Mouse (Mus musculus) yolk sac, embryonic 10.5 days (tissue): Measurements from ENCODE around the gene Olfr119.
"Not testable (repeated sequence)": the region's sequence is repeated elsewhere in the genome, so short reads cannot be mapped to it uniquely, and the experiment has no call there.

Source experiments
- DNase-seq: peaks from one replicate; pipeline ENCODE4 v3.0.0-alpha.2; 2017; ENCODE audit warnings: low spot score

The Olfr119 gene

DNA sequence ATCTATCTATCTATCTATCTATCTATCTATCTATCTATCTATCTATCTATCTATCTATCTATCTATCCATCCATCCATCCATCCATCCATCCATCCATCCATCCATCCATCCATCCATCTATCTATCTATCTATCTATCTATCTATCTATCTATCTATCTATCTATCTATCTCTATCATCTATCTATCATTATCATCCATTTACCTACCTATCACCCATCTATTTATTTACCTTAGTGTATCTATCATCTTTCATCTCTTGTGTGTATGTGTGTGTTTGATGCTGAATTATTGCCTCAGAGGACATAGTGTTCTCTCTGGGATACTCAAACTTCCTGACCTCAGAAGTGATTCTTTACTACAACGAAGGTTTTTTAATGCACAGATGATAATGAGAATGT is at the start of gene Olfr119:
Gene Olfr119 (plus strand): TSS at position 301 of the 400 bp plus-strand sequence.
- DNase-seq, result not testable (repeated sequence)

DNA sequence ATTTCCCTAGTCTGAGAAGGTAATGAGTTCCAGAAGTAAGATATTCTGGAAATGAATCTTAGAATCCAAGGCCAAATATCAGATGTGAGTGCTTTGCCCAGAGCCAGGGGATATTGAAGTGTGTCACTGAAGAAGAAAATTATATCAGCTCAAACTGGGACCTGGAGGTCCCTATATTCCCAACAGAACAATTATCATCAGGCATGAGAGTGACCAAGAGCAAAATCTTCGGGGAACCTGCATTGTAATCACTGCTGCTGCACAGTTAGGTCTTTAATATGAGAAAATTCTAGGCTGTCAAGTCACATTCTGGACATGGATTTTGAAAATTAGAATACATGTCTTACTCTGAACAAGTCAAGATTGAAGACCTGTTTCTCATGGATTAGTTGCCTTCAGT is 32.7 kb upstream of the Olfr119 start, which contains the start of gene Olfr117:
Gene Olfr117 (minus strand): TSS at position 101 of the 400 bp plus-strand sequence.
- no peak for DNase-seq

DNA sequence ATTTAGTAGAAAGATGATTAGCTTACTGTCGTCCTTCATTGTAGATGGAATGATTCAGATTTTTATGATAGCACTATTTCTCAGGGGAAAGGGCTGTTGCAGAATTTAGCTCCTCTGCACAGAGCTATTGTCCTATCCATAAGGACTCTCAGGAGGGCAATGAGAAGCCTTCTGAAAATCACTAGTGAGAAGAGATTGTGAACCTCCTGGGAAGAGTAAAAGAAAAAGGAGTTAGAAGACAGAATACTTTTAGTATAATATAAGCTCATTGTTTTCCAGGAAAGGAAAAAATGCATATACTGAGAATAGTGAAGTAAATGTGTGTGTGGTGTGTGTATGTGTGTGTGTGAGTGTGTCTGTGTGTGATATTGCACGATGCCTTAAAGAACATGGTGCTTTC is 29.7 kb upstream of the Olfr119 start, which contains the start of gene Olfr118:
Gene Olfr118 (plus strand): TSS at position 301 of the 400 bp plus-strand sequence.
- no peak for DNase-seq

DNA sequence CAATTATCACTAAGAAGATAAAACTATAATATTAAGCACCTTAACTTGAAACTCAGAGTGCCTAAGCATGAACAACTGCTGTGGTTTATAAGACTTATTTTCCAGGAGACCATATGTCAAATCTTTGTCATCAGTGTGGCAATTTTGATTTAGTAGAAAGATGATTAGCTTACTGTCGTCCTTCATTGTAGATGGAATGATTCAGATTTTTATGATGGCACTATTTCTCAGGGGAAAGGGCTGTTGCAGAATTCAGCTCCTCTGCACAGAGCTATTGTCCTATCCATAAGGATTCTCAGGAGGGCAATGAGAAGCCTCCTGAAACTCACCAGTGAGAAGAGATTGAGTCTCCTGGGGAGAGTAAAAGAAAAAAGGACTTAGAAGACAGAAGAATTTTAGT is 25.1 kb downstream of the Olfr119 start, which contains the start of gene Olfr120:
Gene Olfr120 (plus strand): TSS at position 301 of the 400 bp plus-strand sequence.
- no peak for DNase-seq

DNA sequence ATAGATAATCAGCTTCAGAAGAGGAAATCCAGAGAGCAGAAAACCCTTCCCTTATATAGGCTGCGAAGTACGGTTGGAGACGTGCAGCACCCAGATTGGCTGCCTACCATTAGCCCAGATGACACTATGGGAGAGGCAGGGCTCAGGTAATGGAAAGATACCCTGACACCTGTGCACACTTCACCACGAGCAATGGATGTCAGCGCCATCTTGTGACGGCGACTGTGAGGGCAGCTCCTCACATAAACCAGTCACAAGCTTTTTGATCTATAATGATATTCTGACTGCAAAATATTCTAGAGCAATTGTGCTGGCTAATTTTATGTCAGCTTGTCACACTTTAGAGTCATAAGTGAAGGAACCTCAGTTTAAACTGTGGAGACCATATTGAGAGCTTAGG is 41.7 kb downstream of the Olfr119 start:
- DNase-seq, result no peak
